In genomic region chr11:78344890-78345715, GRCm38 (mm10) we compare ENCODE assay signal across 8 mouse cellular contexts. TPM values are rescaled to one million over a fixed set of nuclear protein-coding genes. Genes with fewer than 3 reads are reported as not detected.
DNase-seq lines count a peak whose midpoint lies in the region; ATAC-seq lines count a peak whose summit lies in the region.

No protein-coding gene starts in this region.

- ATAC-seq in hindbrain, embryonic 15.5 days (ENCODE audit: low FRiP score, low read depth), result no peak
- peak; percentile 55 for ATAC-seq in liver, embryonic 16.5 days (ENCODE audit: low read depth)

- peak overlapping the region; percentile 74 for H3K4me2 ChIP-seq in hindbrain, embryonic 15.5 days
- H3K4me2 ChIP-seq in liver, embryonic 16.5 days (ENCODE audit: low read depth, low read length), result peak overlapping the region; percentile 100

- no peaks in the 10 kb centered on the region for H3K9me3 ChIP-seq in hindbrain, embryonic 15.5 days
- no peaks in the 10 kb centered on the region for H3K9me3 ChIP-seq in liver, embryonic 16.5 days (replicated peaks; ENCODE audit: control insufficient read depth, low read length)

- H3K27me3 ChIP-seq in hindbrain, embryonic 15.5 days, result no peaks in the 10 kb centered on the region
- no peaks in the 10 kb centered on the region for H3K27me3 ChIP-seq in liver, embryonic 16.5 days (ENCODE audit: control insufficient read depth, insufficient read depth, low read depth, low read length)

- peaks cover 23% of the 10 kb centered on the region for H3K36me3 ChIP-seq in hindbrain, embryonic 15.5 days
- peaks cover 5% of the 10 kb centered on the region; the same call in 1 of the 2 replicates for H3K36me3 ChIP-seq in liver, embryonic 16.5 days (ENCODE audit: control insufficient read depth, insufficient read depth)

- H3K27ac ChIP-seq in hindbrain, embryonic 15.5 days (replicated peaks), result no peak overlapping the region
- H3K27ac ChIP-seq in liver, embryonic 16.5 days (ENCODE audit: low read length), result peak overlapping the region; percentile 83

- H3K4me3 ChIP-seq in hindbrain, embryonic 15.5 days, result peak overlapping the region; percentile 94
- peak overlapping the region; percentile 33 for H3K4me3 ChIP-seq in liver, embryonic 16.5 days (ENCODE audit: low read depth, low read length)

- H3K9ac ChIP-seq in hindbrain, embryonic 15.5 days, result peak overlapping the region; percentile 17; the same call in 1 of the 2 replicates
- H3K9ac ChIP-seq in liver, embryonic 16.5 days (ENCODE audit: low read depth, low read length), result peak overlapping the region; percentile 44

- peak; percentile 57 to 84 for DNase-seq in adrenal gland, adult (ENCODE audit: inconsistent age in 2 of 2, low spot score in 1 of 2)
- no peak for DNase-seq in adrenal gland, adult 18-20 months (ENCODE audit: low spot score in 2 of 2)
- peak; percentile 55 for DNase-seq in adrenal gland, adult 8-10 months
- peak; percentile 78 to 80 for DNase-seq in gastrocnemius, adult 8-10 months (ENCODE audit: low spot score in 2 of 2)
- DNase-seq in retina, postnatal 1 day, result peak; percentile 67
- DNase-seq in thymus, postnatal 10 days (ENCODE audit: low spot score in 2 of 2), result no peak

- 59% methylated on average over 8 of the region's 8 CpGs for WGBS in hindbrain, embryonic 15.5 days
- WGBS in liver, embryonic 16.5 days (ENCODE audit: insufficient replicate concordance), result 17% methylated on average over 8 of the region's 8 CpGs

- H3K4me1 ChIP-seq in hindbrain, embryonic 15.5 days (replicated peaks), result peaks cover 42% of the 10 kb centered on the region
- H3K4me1 ChIP-seq in liver, embryonic 16.5 days (ENCODE audit: control insufficient read depth, low read depth, low read length), result peaks cover 70% of the 10 kb centered on the region

RNA-seq across cellular contexts. Expression of gene Unc119, which starts 1.8 kb away (rescaled TPM):
- total RNA-seq in adrenal gland, adult 18-20 months (2021), result 10 to 100 TPM; 25.8 to 29.0 TPM
- 10 to 100 TPM; 45.1 to 60.9 (median 53.0) TPM for total RNA-seq in adrenal gland, adult 8-10 months (2022)
- 10 to 100 TPM in 1 of 4 experiments, 1 to 10 TPM in 3; 5.3 to 14.9 (median 8.4) TPM for total RNA-seq in gastrocnemius, adult 8-10 months (2022)
- 88.3 and 94.3 TPM in 2 replicates for polyA plus RNA-seq in hindbrain, embryonic 15.5 days (2015; fragmentation: Nextera tagmentation; extraction: Ambion mirVana)
- 22.7 and 24.1 TPM in 2 replicates for polyA plus RNA-seq in liver, embryonic 16.5 days (2015; fragmentation: Nextera tagmentation; extraction: Ambion mirVana)

RNA-seq across cellular contexts. Expression of gene Pigs, which starts 16.9 kb away (rescaled TPM):
- total RNA-seq in adrenal gland, adult 18-20 months (2021), result 10 to 100 TPM; 56.2 to 62.4 TPM
- 10 to 100 TPM; 83.3 to 84.7 (median 83.9) TPM for total RNA-seq in adrenal gland, adult 8-10 months (2022)
- total RNA-seq in gastrocnemius, adult 8-10 months (2022), result 10 to 100 TPM; 19.1 to 25.1 (median 21.3) TPM
- polyA plus RNA-seq in hindbrain, embryonic 15.5 days (2015; fragmentation: Nextera tagmentation; extraction: Ambion mirVana), result 84.6 and 92.9 TPM in 2 replicates
- 31.2 and 36.0 TPM in 2 replicates for polyA plus RNA-seq in liver, embryonic 16.5 days (2015; fragmentation: Nextera tagmentation; extraction: Ambion mirVana)

RNA-seq across cellular contexts. Expression of gene Aldoc, which starts 22.3 kb away (rescaled TPM):
- 10 to 100 TPM; 20.8 to 26.9 TPM for total RNA-seq in adrenal gland, adult 18-20 months (2021)
- 10 to 100 TPM; 23.4 to 54.0 (median 37.5) TPM for total RNA-seq in adrenal gland, adult 8-10 months (2022)
- 1 to 10 TPM; 1.5 to 2.2 (median 1.7) TPM for total RNA-seq in gastrocnemius, adult 8-10 months (2022)
- polyA plus RNA-seq in hindbrain, embryonic 15.5 days (2015; fragmentation: Nextera tagmentation; extraction: Ambion mirVana), result 318 and 319 TPM in 2 replicates
- 15.0 and 19.6 TPM in 2 replicates for polyA plus RNA-seq in liver, embryonic 16.5 days (2015; fragmentation: Nextera tagmentation; extraction: Ambion mirVana)

RNA-seq across cellular contexts. Expression of gene Foxn1, which starts 41.3 kb away (rescaled TPM):
- total RNA-seq in adrenal gland, adult 18-20 months (2021), result under 1 TPM; 0.19 to 0.20 TPM
- under 1 TPM; 0.20 to 0.77 (median 0.31) TPM for total RNA-seq in adrenal gland, adult 8-10 months (2022)
- total RNA-seq in gastrocnemius, adult 8-10 months (2022), result not detected
- not detected in 2 replicates for polyA plus RNA-seq in hindbrain, embryonic 15.5 days (2015; fragmentation: Nextera tagmentation; extraction: Ambion mirVana)
- polyA plus RNA-seq in liver, embryonic 16.5 days (2015; fragmentation: Nextera tagmentation; extraction: Ambion mirVana), result not detected in 2 replicates

RNA-seq across cellular contexts. Expression of gene Spag5, which starts 43.8 kb away (rescaled TPM):
- 1 to 10 TPM; 1.9 to 4.3 TPM for total RNA-seq in adrenal gland, adult 18-20 months (2021)
- total RNA-seq in adrenal gland, adult 8-10 months (2022), result 1 to 10 TPM; 5.1 to 8.3 (median 6.9) TPM
- total RNA-seq in gastrocnemius, adult 8-10 months (2022), result 1 to 10 TPM; 2.2 to 2.8 (median 2.6) TPM
- 9.7 and 14.0 TPM in 2 replicates for polyA plus RNA-seq in hindbrain, embryonic 15.5 days (2015; fragmentation: Nextera tagmentation; extraction: Ambion mirVana)
- polyA plus RNA-seq in liver, embryonic 16.5 days (2015; fragmentation: Nextera tagmentation; extraction: Ambion mirVana), result 33.0 and 33.7 TPM in 2 replicates

Comparison
In these comparisons a context has a peak if more than half of its experiments do, and no peak if none do; other contexts are left out.
1. DNase-seq: peak in adrenal gland, adult (2 of 2), adrenal gland, adult 8-10 months (single experiment), gastrocnemius, adult 8-10 months (2 of 2) and retina, postnatal 1 day (single experiment); none in adrenal gland, adult 18-20 months (0 of 2) and thymus, postnatal 10 days (0 of 2).
2. RNA of gene Aldoc, which starts 22.3 kb away (total RNA-seq): 23.4 to 54.0 TPM in adrenal gland, adult 8-10 months and 20.8 to 26.9 TPM in adrenal gland, adult 18-20 months; 1.5 to 2.2 TPM in gastrocnemius, adult 8-10 months; every median in the first group is over 4 times any median in the second.